Mouse (Mus musculus) CH12.LX (cell line): ENCODE results near the gene Kif26b. TPM values are rescaled to one million over a fixed set of nuclear protein-coding genes. Genes with fewer than 3 reads are reported as not detected.

Experiments used
- DNase-seq: peaks from one replicate; pipeline ENCODE4 v3.0.0-alpha.2; 2013; ENCODE audit errors: extremely low read depth
- H3K27ac ChIP-seq: 2 replicates; pipeline ENCODE4 v1.5.1; 2012; ENCODE audit warnings: low read depth, mild to moderate bottlenecking, control low read depth, moderate library complexity; ENCODE audit not compliant: insufficient read depth
- H3K27me3 ChIP-seq: replicated peaks from 2 replicates; pipeline ENCODE3; 2012; ENCODE audit warnings: inconsistent platforms
- H3K36me3 ChIP-seq, 2 experiments: replicated peaks in 1 of 2; 2 replicates each; pipeline versions ENCODE3 to v1.6.1; 2012; ENCODE audit warnings: inconsistent platforms in 1 of 2, low read length in 1 of 2, mild to moderate bottlenecking in 1 of 2, mixed read lengths in 1 of 2, moderate library complexity in 1 of 2; ENCODE audit not compliant: control insufficient read depth in 1 of 2, insufficient read depth in 1 of 2
- H3K4me1 ChIP-seq, 2 experiments: 2 replicates each; pipeline ENCODE4 v1.6.1; 2012; ENCODE audit warnings: inconsistent platforms in 1 of 2, moderate library complexity in 1 of 2; ENCODE audit not compliant: insufficient read depth in 2 of 2, control insufficient read depth in 1 of 2
- H3K4me2 ChIP-seq: 2 replicates; pipeline ENCODE4 v1.6.1; 2012; ENCODE audit warnings: low read depth, mild to moderate bottlenecking, control low read depth; ENCODE audit not compliant: poor library complexity, insufficient read depth, severe bottlenecking
- H3K4me3 ChIP-seq, 3 experiments: fragments of 150-350 bp in 1 of 3; sonication (generic) in 1 of 3; replicated peaks in 1 of 3; 2 replicates each; pipeline versions ENCODE3 to v1.5.1; 2011 to 2012; ENCODE audit warnings: low read depth in 2 of 3, low read length in 2 of 3, mild to moderate bottlenecking in 2 of 3, moderate library complexity in 2 of 3, control low read depth in 1 of 3, improper control_type of control experiment in 1 of 3, inconsistent platforms in 1 of 3, mixed read lengths in 1 of 3; ENCODE audit not compliant: poor library complexity in 1 of 3
- H3K79me2 ChIP-seq: replicated peaks from 2 replicates; pipeline ENCODE4 v1.6.1; 2012; ENCODE audit warnings: mild to moderate bottlenecking, moderate library complexity; ENCODE audit not compliant: control insufficient read depth, poor library complexity, insufficient read depth, severe bottlenecking; ENCODE audit errors: extremely low read depth
- H3K9ac ChIP-seq: 2 replicates; pipeline ENCODE4 v1.6.1; 2012; ENCODE audit warnings: low read depth, mild to moderate bottlenecking, control low read depth, moderate library complexity; ENCODE audit not compliant: insufficient read depth
- H3K9me3 ChIP-seq: replicated peaks from 2 replicates; pipeline ENCODE3; 2012; ENCODE audit warnings: low read length, inconsistent platforms, mixed read lengths
- BHLHE40 ChIP-seq: IDR thresholded peaks from 2 replicates; pipeline ENCODE4 v1.6.1; 2011; ENCODE audit warnings: mild to moderate bottlenecking, low read depth, low read length, improper control_type of control experiment
- ELF1 ChIP-seq: IDR thresholded peaks from 2 replicates; pipeline ENCODE4 v1.6.1; 2014; ENCODE audit warnings: low read depth, mild to moderate bottlenecking, inconsistent platforms, low read length, improper control_type of control experiment
- ETS1 ChIP-seq: conservative IDR thresholded peaks from 2 replicates; pipeline ENCODE4 v1.6.1; 2012; ENCODE audit warnings: low read depth, mild to moderate bottlenecking, inconsistent platforms, low read length, improper control_type of control experiment, moderate library complexity
- GABPA ChIP-seq: IDR thresholded peaks from 2 replicates; pipeline ENCODE4 v1.6.1; 2012; ENCODE audit warnings: low read depth, low read length, improper control_type of control experiment, inconsistent platforms; ENCODE audit not compliant: insufficient replicate concordance
- HCFC1 ChIP-seq: IDR thresholded peaks from 2 replicates; pipeline ENCODE4 v1.6.1; 2012; ENCODE audit warnings: low read depth, mild to moderate bottlenecking, inconsistent platforms, low read length, improper control_type of control experiment
- JUN ChIP-seq: IDR thresholded peaks from 2 replicates; pipeline ENCODE4 v1.6.1; 2011; ENCODE audit warnings: low read depth, mild to moderate bottlenecking, low read length, improper control_type of control experiment, moderate library complexity; ENCODE audit not compliant: insufficient read depth
- MAX ChIP-seq: IDR thresholded peaks from 2 replicates; pipeline ENCODE4 v1.6.1; 2011; ENCODE audit warnings: low read length, improper control_type of control experiment
- NRF1 ChIP-seq: IDR thresholded peaks from 2 replicates; pipeline ENCODE4 v1.6.1; 2014; ENCODE audit warnings: low read depth, mild to moderate bottlenecking, inconsistent platforms, low read length, improper control_type of control experiment, moderate library complexity
- PAX5 ChIP-seq: IDR thresholded peaks from 2 replicates; pipeline ENCODE4 v1.6.1; 2012; ENCODE audit warnings: low read length, inconsistent platforms, mixed read lengths
- POLR2AphosphoS2 ChIP-seq: IDR thresholded peaks from 2 replicates; pipeline ENCODE4 v1.6.1; 2011; ENCODE audit warnings: low read depth, low read length, improper control_type of control experiment
- RAD21 ChIP-seq: IDR thresholded peaks from 2 replicates; pipeline ENCODE4 v1.6.1; 2011; ENCODE audit warnings: low read depth, mild to moderate bottlenecking, low read length, improper control_type of control experiment, moderate library complexity
- TCF12 ChIP-seq: IDR thresholded peaks from 2 replicates; pipeline ENCODE4 v1.6.1; 2014; ENCODE audit warnings: low read depth, mild to moderate bottlenecking, inconsistent platforms, low read length, improper control_type of control experiment
- USF1 ChIP-seq: IDR thresholded peaks from 2 replicates; pipeline ENCODE4 v1.6.1; 2014; ENCODE audit warnings: low read depth, mild to moderate bottlenecking, inconsistent platforms, low read length, improper control_type of control experiment
- USF2 ChIP-seq: conservative IDR thresholded peaks from 2 replicates; pipeline ENCODE4 v1.6.1; 2011; ENCODE audit warnings: low read depth, low read length, improper control_type of control experiment
- dilution Hi-C: fragments of 300-500 bp; cut with MboI; formaldehyde crosslinking; loops from 2 replicates; pipeline ENCODE4 v1.14.3; 2020; ENCODE audit warnings: low sequenced_read_pairs; ENCODE audit not compliant: extremely low pct_unique_long_range_greater_than_20kb, extremely low pct_ligation_motif_present
- in situ Hi-C: fragments of 300-500 bp; cut with MboI; formaldehyde crosslinking; loops from 3 replicates; pipeline ENCODE4 v1.14.3; 2019; ENCODE audit warnings: low sequenced_read_pairs, low pct_ligation_motif_present, low pct_unique_long_range_greater_than_20kb, mixed read lengths
- polyA plus RNA-seq: library from polyadenylated mRNA; unstranded; fragments of >175 nt; gene quantifications from 2 replicates; pipeline ENCODE4 v1.2.1, GENCODE M21; 2012; ENCODE audit warnings: low read depth; ENCODE audit not compliant: insufficient read length
- total RNA-seq, 2 experiments: library from RNA; depleted of rRNA; stranded (reverse); fragments of 300-350 nt in 1 of 2; fragments of >200 nt in 1 of 2; gene quantifications; 2 replicates each; pipeline ENCODE4 v1.2.3; 2012 to 2014

Kif26b gene
- total and polyA plus RNA-seq, 3 experiments, result 0.09 TPM; not detected in 2

GRCm38 (mm10) chr1:178817476-178817875 is 288.6 kb downstream of the Kif26b start (continued):
- TF ChIP-seq NRF1 (no peak), ETS1 (no peak)

GRCm38 (mm10) chr1:178819060-178819459 is 290.1 kb downstream of the Kif26b start:
- no peak overlapping the region for H3K9ac ChIP-seq
- in situ Hi-C loops, result no loop called here
- H3K4me1 ChIP-seq, result no peaks in the 10 kb centered on the region
- H3K4me3 ChIP-seq, result no peak overlapping the region
- no peaks in the 10 kb centered on the region for H3K79me2 ChIP-seq
- TF ChIP-seq ELF1, result no peak
- 0 out of 2 replicates have a peak, but pooled peaks have one; percentile 31 for TF ChIP-seq MAX
- peak; percentile 74 for TF ChIP-seq USF2
- TF ChIP-seq USF1, result peak; percentile 47; the same call in 1 of the 2 replicates
- H3K4me2 ChIP-seq, result no peak overlapping the region
- H3K27ac ChIP-seq, result no peak overlapping the region
- no peaks in the 10 kb centered on the region for H3K27me3 ChIP-seq
- dilution Hi-C loops, result no loop called here
- no peaks in the 10 kb centered on the region for H3K36me3 ChIP-seq
- no peaks in the 10 kb centered on the region for H3K9me3 ChIP-seq
- DNase-seq, result no peak

GRCm38 (mm10) chr1:178820079-178820478 is 291.2 kb downstream of the Kif26b start:
- no peaks in the 10 kb centered on the region for H3K36me3 ChIP-seq
- in situ Hi-C loops (no loop called here), dilution Hi-C loops (no loop called here)
- H3K9ac ChIP-seq, result no peak overlapping the region
- no peak overlapping the region for H3K4me2 ChIP-seq
- H3K27ac ChIP-seq, result no peak overlapping the region
- no peaks in the 10 kb centered on the region for H3K27me3 ChIP-seq
- TF ChIP-seq PAX5, result no peak
- H3K4me3 ChIP-seq, result no peak overlapping the region
- H3K9me3 ChIP-seq, result no peaks in the 10 kb centered on the region
- H3K79me2 ChIP-seq, result no peaks in the 10 kb centered on the region
- DNase-seq, result no peak
- H3K4me1 ChIP-seq, result no peaks in the 10 kb centered on the region

- no peaks in the 10 kb centered on the region for H3K79me2 ChIP-seq
- dilution Hi-C loops, result no loop called here
Observed at GRCm38 (mm10) chr1:178820556-178821435, 291.9 kb downstream of the Kif26b start.

More at GRCm38 (mm10) chr1:178820556-178821435, 291.9 kb downstream of the Kif26b start:
- peaks cover 0 to 4% of the 10 kb centered on the region in 2 experiments; a peak in 1 of 4 replicates for H3K4me1 ChIP-seq
- in situ Hi-C loops, result no loop called here
- no peaks in the 10 kb centered on the region for H3K36me3 ChIP-seq
- H3K27ac ChIP-seq, result no peak overlapping the region
- no peak for DNase-seq
- H3K4me3 ChIP-seq, result no peak overlapping the region
- H3K9me3 ChIP-seq, result no peaks in the 10 kb centered on the region
- no peak for TF ChIP-seq POLR2AphosphoS2
- TF ChIP-seq TCF12, result no peak
- no peak for TF ChIP-seq RAD21
- no peak for TF ChIP-seq BHLHE40
- TF ChIP-seq HCFC1, result no peak
- TF ChIP-seq ELF1, result no peak
- no peak for TF ChIP-seq JUN
- no peak for TF ChIP-seq NRF1
- TF ChIP-seq GABPA, result no peak
- no peak overlapping the region for H3K4me2 ChIP-seq
- H3K9ac ChIP-seq, result no peak overlapping the region
- H3K27me3 ChIP-seq, result no peaks in the 10 kb centered on the region
